Mouse (Mus musculus) midbrain, embryonic 13.5 days (tissue): Measurements from ENCODE around the gene Slc25a29. TPM values are rescaled to one million over a fixed set of nuclear protein-coding genes. Genes with fewer than 3 reads are reported as not detected.

ENCODE experiments used
- ATAC-seq: fragments of 200-750 bp; cut with Nextera tagmentation; 2 replicates; pipeline ENCODE4 v1.8.0; 2017; ENCODE audit warnings: mild to moderate bottlenecking, moderate TSS enrichment, moderate library complexity
- H3K27ac ChIP-seq: fragments of 300-500 bp; sonication (generic); 2 replicates; pipeline ENCODE4 v1.5.1; 2015; ENCODE audit warnings: inconsistent platforms, mild to moderate bottlenecking, moderate library complexity
- H3K27me3 ChIP-seq: fragments of 300-500 bp; sonication (generic); 2 replicates; pipeline ENCODE4 v1.6.1; 2015; ENCODE audit warnings: mild to moderate bottlenecking, inconsistent platforms
- H3K36me3 ChIP-seq: fragments of 300-500 bp; sonication (generic); 2 replicates; pipeline ENCODE4 v1.6.1; 2015; ENCODE audit warnings: mild to moderate bottlenecking, inconsistent platforms
- H3K4me1 ChIP-seq: fragments of 300-500 bp; sonication (generic); replicated peaks from 2 replicates; pipeline ENCODE4 v1.6.1; 2015; ENCODE audit warnings: inconsistent platforms
- H3K4me2 ChIP-seq: fragments of 300-500 bp; sonication (generic); replicated peaks from 2 replicates; pipeline ENCODE4 v1.6.1; 2015; ENCODE audit warnings: moderate library complexity, mild to moderate bottlenecking, inconsistent platforms
- H3K4me3 ChIP-seq: fragments of 300-500 bp; sonication (generic); replicated peaks from 2 replicates; pipeline ENCODE4 v1.5.1; 2015; ENCODE audit warnings: mild to moderate bottlenecking, inconsistent platforms
- H3K9ac ChIP-seq: fragments of 300-500 bp; sonication (generic); replicated peaks from 2 replicates; pipeline ENCODE4 v1.6.1; 2015; ENCODE audit warnings: mild to moderate bottlenecking, inconsistent platforms
- H3K9me3 ChIP-seq: fragments of 300-500 bp; sonication (generic); 2 replicates; pipeline ENCODE4 v1.6.1; 2016; ENCODE audit warnings: mild to moderate bottlenecking, inconsistent platforms
- WGBS: fragments of 180-500 bp; shearing (Covaris S2); methylation state at CpG from one replicate; pipeline ENCODE4 v1.1.7; 2015; 5-methylcytosine and 5-hydroxymethylcytosine counted together
- polyA plus RNA-seq: library from polyadenylated mRNA; unstranded; fragments of >200 nt; fragmentation: Nextera tagmentation; extraction: Ambion mirVana; gene quantifications from 2 replicates; pipeline ENCODE4 v1.2.1, GENCODE M21; 2015

Gene Slc25a29
- polyA plus RNA-seq, 1 experiment from 2014 or later = 18.8 TPM

- no peaks in the 10 kb centered on the region for H3K27me3 ChIP-seq
- no peak for ATAC-seq
- peaks cover 14% of the 10 kb centered on the region for H3K36me3 ChIP-seq
- 93% methylated on average over 4 of the region's 4 CpGs for WGBS
- no peak overlapping the region for H3K4me3 ChIP-seq
- no peaks in the 10 kb centered on the region for H3K4me1 ChIP-seq
- H3K4me2 ChIP-seq = no peak overlapping the region
- H3K9ac ChIP-seq = no peak overlapping the region
- no peaks in the 10 kb centered on the region for H3K9me3 ChIP-seq
- H3K27ac ChIP-seq = no peak overlapping the region
These were observed 15.2 kb downstream of the Slc25a29 start for GRCm38 (mm10) chr12:108820461-108820860.

- Histone ChIP-seq H3K36me3 (peaks cover 31% of the 10 kb centered on the region), H3K9me3 (no peaks in the 10 kb centered on the region), H3K27ac (no peak overlapping the region), H3K4me2 (no peak overlapping the region), H3K4me1 (0 out of 2 replicates have a peak, but pooled peaks cover 4% of the 10 kb centered on the region), H3K9ac (no peak overlapping the region), H3K27me3 (no peaks in the 10 kb centered on the region), H3K4me3 (no peak overlapping the region)
- WGBS = 90% methylated on average over 11 of the region's 11 CpGs
- no peak for ATAC-seq
These were observed 19.1 kb downstream of the Slc25a29 start for GRCm38 (mm10) chr12:108816569-108816968.

GRCm38 (mm10) chr12:108814470-108814869, 21.2 kb downstream of the Slc25a29 start:
- H3K4me1 ChIP-seq = 0 out of 2 replicates have a peak, but pooled peaks cover 4% of the 10 kb centered on the region
- peaks cover 31% of the 10 kb centered on the region for H3K36me3 ChIP-seq
- 97% methylated on average over 6 of the region's 6 CpGs for WGBS
- no peak overlapping the region for H3K9ac ChIP-seq
- H3K4me2 ChIP-seq = no peak overlapping the region
- no peak for ATAC-seq
- no peak overlapping the region for H3K27ac ChIP-seq
- no peaks in the 10 kb centered on the region for H3K27me3 ChIP-seq
- H3K4me3 ChIP-seq = no peak overlapping the region
- H3K9me3 ChIP-seq = no peaks in the 10 kb centered on the region

GRCm38 (mm10) chr12:108812463-108812862, 23.2 kb downstream of the Slc25a29 start:
- peaks cover 28% of the 10 kb centered on the region for H3K36me3 ChIP-seq
- H3K27me3 ChIP-seq = no peaks in the 10 kb centered on the region
- H3K4me3 ChIP-seq = no peak overlapping the region
- H3K4me2 ChIP-seq = no peak overlapping the region
- 89% methylated on average over 6 of the region's 6 CpGs for WGBS
- H3K9me3 ChIP-seq = no peaks in the 10 kb centered on the region
- ATAC-seq = no peak
- H3K9ac ChIP-seq = no peak overlapping the region
- H3K27ac ChIP-seq = no peak overlapping the region
- 0 out of 2 replicates have a peak, but pooled peaks cover 4% of the 10 kb centered on the region for H3K4me1 ChIP-seq

- H3K4me3 ChIP-seq = no peak overlapping the region
- no peaks in the 10 kb centered on the region for H3K9me3 ChIP-seq
- peaks cover 33% of the 10 kb centered on the region for H3K36me3 ChIP-seq
- ATAC-seq = no peak
- H3K4me1 ChIP-seq = 0 out of 2 replicates have a peak, but pooled peaks cover 4% of the 10 kb centered on the region
- no peak overlapping the region for H3K9ac ChIP-seq
- 60% methylated on average over 2 of the region's 2 CpGs for WGBS
- no peak overlapping the region for H3K4me2 ChIP-seq
- no peaks in the 10 kb centered on the region for H3K27me3 ChIP-seq
- H3K27ac ChIP-seq = no peak overlapping the region
These were observed 24.6 kb downstream of the Slc25a29 start for GRCm38 (mm10) chr12:108811133-108811532.

- Histone ChIP-seq H3K9ac (no peak overlapping the region), H3K9me3 (no peaks in the 10 kb centered on the region), H3K27ac (no peak overlapping the region), H3K4me2 (no peak overlapping the region), H3K27me3 (no peaks in the 10 kb centered on the region), H3K4me1 (0 out of 2 replicates have a peak, but pooled peaks cover 4% of the 10 kb centered on the region), H3K4me3 (no peak overlapping the region), H3K36me3 (peaks cover 31% of the 10 kb centered on the region)
- ATAC-seq = no peak
- 95% methylated on average over 7 of the region's 7 CpGs for WGBS
These were observed 25.4 kb downstream of the Slc25a29 start for GRCm38 (mm10) chr12:108810309-108810708.

GRCm38 (mm10) chr12:108809771-108810170, 25.9 kb downstream of the Slc25a29 start:
- Histone ChIP-seq H3K4me2 (no peak overlapping the region), H3K36me3 (peaks cover 28% of the 10 kb centered on the region), H3K27me3 (no peaks in the 10 kb centered on the region), H3K4me1 (0 out of 2 replicates have a peak, but pooled peaks cover 4% of the 10 kb centered on the region), H3K27ac (no peak overlapping the region), H3K9ac (no peak overlapping the region), H3K9me3 (no peaks in the 10 kb centered on the region), H3K4me3 (no peak overlapping the region)
- no peak for ATAC-seq
- 93% methylated on average over 1 of the region's 1 CpGs for WGBS

- Histone ChIP-seq H3K27me3 (no peaks in the 10 kb centered on the region), H3K27ac (no peak overlapping the region), H3K9me3 (no peaks in the 10 kb centered on the region), H3K4me2 (no peak overlapping the region), H3K9ac (no peak overlapping the region), H3K4me1 (0 out of 2 replicates have a peak, but pooled peaks cover 4% of the 10 kb centered on the region), H3K4me3 (no peak overlapping the region), H3K36me3 (peaks cover 16% of the 10 kb centered on the region)
- no peak for ATAC-seq
- 84% methylated on average over 2 of the region's 2 CpGs for WGBS
These were observed 27.2 kb downstream of the Slc25a29 start for GRCm38 (mm10) chr12:108808465-108808864.

GRCm38 (mm10) chr12:108804388-108804787, 31.3 kb downstream of the Slc25a29 start:
- Histone ChIP-seq H3K36me3 (peaks cover 16% of the 10 kb centered on the region; the same call in 1 of the 2 replicates), H3K27me3 (no peaks in the 10 kb centered on the region), H3K27ac (no peak overlapping the region), H3K4me2 (no peak overlapping the region), H3K9me3 (no peaks in the 10 kb centered on the region), H3K4me3 (no peak overlapping the region), H3K9ac (no peak overlapping the region), H3K4me1 (peaks cover 23% of the 10 kb centered on the region)
- no peak for ATAC-seq
- WGBS = 86% methylated on average over 2 of the region's 2 CpGs

- H3K27ac ChIP-seq = no peak overlapping the region
- H3K36me3 ChIP-seq = 0 out of 2 replicates have a peak, but pooled peaks cover 3% of the 10 kb centered on the region
- ATAC-seq = no peak
- H3K9ac ChIP-seq = no peak overlapping the region
- 74% methylated on average over 2 of the region's 2 CpGs for WGBS
- no peaks in the 10 kb centered on the region for H3K9me3 ChIP-seq
- no peaks in the 10 kb centered on the region for H3K27me3 ChIP-seq
- H3K4me3 ChIP-seq = no peak overlapping the region
- no peak overlapping the region for H3K4me2 ChIP-seq
- peaks cover 41% of the 10 kb centered on the region for H3K4me1 ChIP-seq
These were observed 34.1 kb downstream of the Slc25a29 start for GRCm38 (mm10) chr12:108801613-108802012.

GRCm38 (mm10) chr12:108794979-108795537, 40.6 kb downstream of the Slc25a29 start:
- no peak for ATAC-seq
- 18% methylated on average over 9 of the region's 9 CpGs for WGBS
- Histone ChIP-seq H3K4me1 (peaks cover 50% of the 10 kb centered on the region), H3K4me2 (peak overlapping the region; percentile 83), H3K9me3 (no peaks in the 10 kb centered on the region), H3K27me3 (no peaks in the 10 kb centered on the region), H3K4me3 (peak overlapping the region; percentile 100), H3K36me3 (no peaks in the 10 kb centered on the region), H3K9ac (peak overlapping the region; percentile 93), H3K27ac (peak overlapping the region; percentile 98)

- H3K36me3 ChIP-seq = no peaks in the 10 kb centered on the region
- H3K9ac ChIP-seq = peak overlapping the region; percentile 93
- no peaks in the 10 kb centered on the region for H3K9me3 ChIP-seq
- ATAC-seq = peak; percentile 64
- H3K4me3 ChIP-seq = peak overlapping the region; percentile 100
- peaks cover 54% of the 10 kb centered on the region for H3K4me1 ChIP-seq
- under 1% methylated on average over 67 of the region's 94 CpGs for WGBS
- no peaks in the 10 kb centered on the region for H3K27me3 ChIP-seq
- peak overlapping the region; percentile 98 for H3K27ac ChIP-seq
- H3K4me2 ChIP-seq = peak overlapping the region; percentile 83
These were observed 41.5 kb downstream of the Slc25a29 start for GRCm38 (mm10) chr12:108794078-108794711.
